Mouse (Mus musculus): ENCODE measurements around the gene Dlg2.

GRCm38 (mm10) chr7:92392052-92392640 lies 1915.7 kb downstream of the Dlg2 start:
- TF ChIP-seq CTCF (IDR thresholded peaks at IDR 0.05; ENCODE audit: low read depth, low read length) (no peak), POLR2AphosphoS5 (IDR thresholded peaks at IDR 0.05; ENCODE audit: insufficient replicate concordance, low read depth, low read length) (no peak), GATA2 (IDR thresholded peaks at IDR 0.05; ENCODE audit: borderline replicate concordance, low read depth, low read length) (no peak), TAL1 (conservative IDR thresholded peaks at IDR 0.05; ENCODE audit: low read depth, low read length) (no peak)

All from G1E (cell line).